ENCODE assay signal across 15 mouse cellular contexts in genomic region chr1:131228225-131228624, GRCm38 (mm10). TPM values are rescaled to one million over a fixed set of nuclear protein-coding genes. Genes with fewer than 3 reads are reported as not detected.
DNase-seq lines count a peak whose midpoint lies in the region; ATAC-seq and TF ChIP-seq lines count a peak whose summit lies in the region.
"Had no signal": no experiment of that assay in that cellular context is flagged by ENCODE, and none has a peak within 500 bp of the region (broad histone marks: within the 10 kb centered on the region; RNA-seq: fewer than 3 reads in every experiment).

No protein-coding gene starts in this region.

- no peak for TF ChIP-seq POLR2A in liver, adult 2 months (IDR thresholded peaks at IDR 0.05; ENCODE audit: extremely low read depth, insufficient read depth, low read length)
- TF ChIP-seq POLR2A in CH12.LX (IDR thresholded peaks at IDR 0.05; ENCODE audit: low read depth, low read length), result no peak

- DNase-seq in heart, postnatal 25 days (ENCODE audit: low spot score), result no peak
- no peak for DNase-seq in liver, adult 2 months (ENCODE audit: extremely low read depth, low read depth, low spot score)
- no peak for DNase-seq in CH12.LX (ENCODE audit: extremely low read depth)
- DNase-seq in brain, adult 2 months (ENCODE audit: low read depth, low spot score), result peak; percentile 40
- DNase-seq in gastrocnemius, postnatal 25 days, result no peak
- DNase-seq in c-Kit-positive CD71-positive TER-119-positive erythroid progenitor cells, embryonic 14.5 days (ENCODE audit: low spot score), result no peak
- DNase-seq: cerebellum, adult 9-11 months; gastrocnemius, postnatal 14 days; kidney, adult 18-20 months; lung, postnatal 14 days; right cerebral cortex, postnatal 25 days had no signal

- intact Hi-C loops in heart, postnatal 25 days (cut with DNase I), result no loop called here

- H3K4me2 ChIP-seq in heart, embryonic 13.5 days, result peak overlapping the region; percentile 57
- H3K4me2 ChIP-seq in liver, embryonic 12.5 days, result no peak overlapping the region
- no peak overlapping the region for H3K4me2 ChIP-seq in CH12.LX (ENCODE audit: insufficient read depth, low read depth, poor library complexity, severe bottlenecking)
- H3K4me2 ChIP-seq: embryonic facial prominence, embryonic 12.5 days had no signal

- H3K4me1 ChIP-seq in heart, embryonic 13.5 days, result peaks cover 61% of the 10 kb centered on the region
- H3K4me1 ChIP-seq in liver, adult 2 months (ENCODE audit: control insufficient read depth, insufficient read depth, low read length), result peaks cover 2% of the 10 kb centered on the region
- H3K4me1 ChIP-seq in liver, embryonic 12.5 days, result no peaks in the 10 kb centered on the region
- H3K4me1 ChIP-seq in CH12.LX (ENCODE audit: control insufficient read depth in 1 of 2, insufficient read depth in 2 of 2), result peaks cover 5 to 8% of the 10 kb centered on the region in 2 experiments
- H3K4me1 ChIP-seq: embryonic facial prominence, embryonic 12.5 days had no signal

- TF ChIP-seq RAD21 in CH12.LX (IDR thresholded peaks at IDR 0.05; ENCODE audit: low read depth, low read length), result no peak; the same call in none of the 2 replicates

- peak; percentile 59; the same call in 1 of the 2 replicates for ATAC-seq in heart, embryonic 13.5 days (ENCODE audit: extremely low read depth, insufficient number of reproducible peaks, low FRiP score, low TSS enrichment)
- no peak for ATAC-seq in liver, embryonic 12.5 days
- ATAC-seq: forebrain, embryonic 14.5 days had no signal

- no peak for TF ChIP-seq EP300 in CH12.LX (IDR thresholded peaks at IDR 0.05; ENCODE audit: low read length)

- peak; percentile 61 for TF ChIP-seq CTCF in liver, adult 2 months (IDR thresholded peaks at IDR 0.05; ENCODE audit: low read depth, low read length)
- TF ChIP-seq CTCF in CH12.LX (conservative IDR thresholded peaks at IDR 0.05 in 1 of 2, IDR thresholded peaks at IDR 0.05 in 1 of 2; ENCODE audit: low read depth in 2 of 2, low read length in 2 of 2), result peak in 1 of 2 experiments; percentile 40; a peak in 2 of 4 replicates

- H3K9me3 ChIP-seq in heart, embryonic 13.5 days, result no peaks in the 10 kb centered on the region
- no peaks in the 10 kb centered on the region for H3K9me3 ChIP-seq in liver, embryonic 12.5 days (replicated peaks)
- no peaks in the 10 kb centered on the region for H3K9me3 ChIP-seq in CH12.LX (replicated peaks; ENCODE audit: low read length)
- H3K9me3 ChIP-seq: embryonic facial prominence, embryonic 12.5 days had no signal

- H3K79me2 ChIP-seq in liver, adult 2 months (ENCODE audit: control insufficient read depth, insufficient read depth, low read length), result peaks cover 16% of the 10 kb centered on the region
- no peaks in the 10 kb centered on the region for H3K79me2 ChIP-seq in CH12.LX (replicated peaks; ENCODE audit: control insufficient read depth, extremely low read depth, insufficient read depth, poor library complexity, severe bottlenecking)

- 0 out of 2 replicates have a peak, but pooled peaks cover 4% of the 10 kb centered on the region for H3K36me3 ChIP-seq in heart, embryonic 13.5 days
- no peaks in the 10 kb centered on the region for H3K36me3 ChIP-seq in liver, adult 2 months (ENCODE audit: control insufficient read depth, insufficient read depth, low read length)
- H3K36me3 ChIP-seq in liver, embryonic 12.5 days, result no peaks in the 10 kb centered on the region
- no peaks in the 10 kb centered on the region for H3K36me3 ChIP-seq in CH12.LX (replicated peaks in 1 of 2; ENCODE audit: control insufficient read depth in 1 of 2, insufficient read depth in 1 of 2, low read length in 1 of 2)
- H3K36me3 ChIP-seq: embryonic facial prominence, embryonic 12.5 days had no signal

- peak overlapping the region; percentile 75 for H3K27ac ChIP-seq in heart, embryonic 13.5 days (replicated peaks)
- H3K27ac ChIP-seq in liver, adult 2 months (replicated peaks; ENCODE audit: insufficient read depth, low read depth, low read length), result no peak overlapping the region
- H3K27ac ChIP-seq in liver, embryonic 12.5 days, result no peak overlapping the region
- H3K27ac ChIP-seq in CH12.LX (ENCODE audit: insufficient read depth, low read depth), result no peak overlapping the region
- H3K27ac ChIP-seq: embryonic facial prominence, embryonic 12.5 days had no signal

- in situ Hi-C loops in CH12.LX (cut with MboI; ENCODE audit: low pct_ligation_motif_present, low pct_unique_long_range_greater_than_20kb, low sequenced_read_pairs), result no loop called here

- 26% methylated on average over 7 of the region's 7 CpGs for WGBS in heart, embryonic 13.5 days
- 45% methylated on average over 7 of the region's 7 CpGs for WGBS in liver, adult 2 months
- 38% methylated on average over 7 of the region's 7 CpGs for WGBS in liver, embryonic 12.5 days (ENCODE audit: insufficient replicate concordance)

- H3K27me3 ChIP-seq in heart, embryonic 13.5 days (replicated peaks), result no peaks in the 10 kb centered on the region
- no peaks in the 10 kb centered on the region for H3K27me3 ChIP-seq in liver, adult 2 months (ENCODE audit: control insufficient read depth, insufficient read depth, low read length)
- peaks cover 22% of the 10 kb centered on the region for H3K27me3 ChIP-seq in liver, embryonic 12.5 days (replicated peaks)
- peaks cover 2% of the 10 kb centered on the region for H3K27me3 ChIP-seq in CH12.LX (replicated peaks)
- H3K27me3 ChIP-seq: embryonic facial prominence, embryonic 12.5 days had no signal

- dilution Hi-C loops in CH12.LX (cut with MboI; ENCODE audit: extremely low pct_ligation_motif_present, extremely low pct_unique_long_range_greater_than_20kb, low sequenced_read_pairs), result no loop called here

- peak overlapping the region; percentile 54 for H3K9ac ChIP-seq in heart, embryonic 13.5 days
- no peak overlapping the region for H3K9ac ChIP-seq in liver, adult 2 months (ENCODE audit: low read depth, low read length)
- H3K9ac ChIP-seq in liver, embryonic 12.5 days, result no peak overlapping the region
- no peak overlapping the region for H3K9ac ChIP-seq in CH12.LX (ENCODE audit: insufficient read depth, low read depth)
- H3K9ac ChIP-seq: embryonic facial prominence, embryonic 12.5 days had no signal

- H3K4me3 ChIP-seq in heart, embryonic 13.5 days, result peak overlapping the region; percentile 16; the same call in 1 of the 2 replicates
- H3K4me3 ChIP-seq in liver, adult 2 months (ENCODE audit: insufficient read depth, low read depth, low read length), result no peak overlapping the region
- H3K4me3 ChIP-seq in liver, embryonic 12.5 days, result no peak overlapping the region
- H3K4me3 ChIP-seq in CH12.LX (replicated peaks in 1 of 3; ENCODE audit: low read depth in 2 of 3, low read length in 2 of 3, poor library complexity in 1 of 3), result no peak overlapping the region
- H3K4me3 ChIP-seq: embryonic facial prominence, embryonic 12.5 days had no signal

TF ChIP-seq in CH12.LX, 34 proteins besides CTCF, POLR2A, EP300 and RAD21:
- TF ChIP-seq SMC3 (IDR thresholded peaks at IDR 0.05; ENCODE audit: low read depth, low read length), result peak; percentile 23
- no peak for TF ChIP-seq TCF12 (IDR thresholded peaks at IDR 0.05; ENCODE audit: low read depth, low read length)
- TF ChIP-seq JUN (IDR thresholded peaks at IDR 0.05; ENCODE audit: insufficient read depth, low read depth, low read length), result no peak
- TF ChIP-seq TBP (conservative IDR thresholded peaks at IDR 0.05; ENCODE audit: low read depth, low read length), result no peak

RNA-seq across cellular contexts. Expression of gene Rassf5, which starts 16.8 kb away (rescaled TPM):
- polyA plus RNA-seq in heart, embryonic 13.5 days (2015; fragmentation: Nextera tagmentation; extraction: Ambion mirVana), result 14.9 and 18.2 TPM in 2 replicates
- total RNA-seq in heart, postnatal 25 days (2021), result 1 to 10 TPM; 1.6 to 2.3 TPM
- 3.4 and 5.6 TPM in 2 replicates for total RNA-seq in liver, adult 2 months (2014; rRNA removed)
- polyA plus RNA-seq in liver, adult 2 months (2012; rRNA removed), result 6.1 and 8.4 TPM in 2 replicates
- polyA plus RNA-seq in liver, embryonic 12.5 days (2016; fragmentation: Nextera tagmentation; extraction: Ambion mirVana), result 3.9 and 4.7 TPM in 2 replicates
- total RNA-seq in CH12.LX (2012; rRNA removed), result 11.2 and 11.5 TPM in 2 replicates
- total RNA-seq in CH12.LX (2014; rRNA removed), result 16.3 and 18.4 TPM in 2 replicates
- polyA plus RNA-seq in CH12.LX (2012; ENCODE audit: insufficient read length, low read depth), result 29.7 and 32.1 TPM in 2 replicates
- under 1 TPM; 0.70 to 0.90 TPM for total RNA-seq in gastrocnemius, postnatal 25 days (2021)

RNA-seq across cellular contexts. Expression of gene Ikbke, which starts 51.2 kb away (rescaled TPM):
- 2.4 and 2.8 TPM in 2 replicates for polyA plus RNA-seq in heart, embryonic 13.5 days (2015; fragmentation: Nextera tagmentation; extraction: Ambion mirVana)
- total RNA-seq in heart, postnatal 25 days (2021), result 1 to 10 TPM; 1.4 to 1.7 TPM
- total RNA-seq in liver, adult 2 months (2014; rRNA removed), result 15.6 and 16.6 TPM in 2 replicates
- polyA plus RNA-seq in liver, adult 2 months (2012; rRNA removed), result 14.4 and 20.7 TPM in 2 replicates
- polyA plus RNA-seq in liver, embryonic 12.5 days (2016; fragmentation: Nextera tagmentation; extraction: Ambion mirVana), result 4.5 and 4.8 TPM in 2 replicates
- total RNA-seq in CH12.LX (2012; rRNA removed) (31.6 and 43.8 TPM in 2 replicates), CH12.LX (2014; rRNA removed) (11.6 and 14.0 TPM in 2 replicates)
- polyA plus RNA-seq in CH12.LX (2012; ENCODE audit: insufficient read length, low read depth), result 29.5 and 33.1 TPM in 2 replicates
- 1 to 10 TPM in 1 of 2 experiments, under 1 TPM in 1; 0.95 to 1.9 TPM for total RNA-seq in gastrocnemius, postnatal 25 days (2021)
